Mouse (Mus musculus) v-Abl transformed pro-B cells (cell line): Measurements from ENCODE around the gene Notch1.

ENCODE experiments used
- in situ Hi-C, 2 experiments: fragments of 400-800 bp; cut with MboI; formaldehyde crosslinking; loops; one replicate each; pipeline ENCODE4 v1.15.1; 2025; ENCODE audit not compliant: unreplicated experiment in 2 of 2

The Notch1 gene

GRCm38 (mm10) chr2:26534616-26535015, 18.2 kb upstream of the Notch1 start:
- in situ Hi-C loops, result no loop called here

GRCm38 (mm10) chr2:26534161-26534560, 17.7 kb upstream of the Notch1 start:
- in situ Hi-C loops, result no loop called here

- in situ Hi-C loops, result no loop called here
These were observed 16.8 kb upstream of the Notch1 start for GRCm38 (mm10) chr2:26533249-26533648.

- in situ Hi-C loops, result no loop called here
These were observed 15.4 kb upstream of the Notch1 start for GRCm38 (mm10) chr2:26531829-26532228.

GRCm38 (mm10) chr2:26529881-26530280, 13.4 kb upstream of the Notch1 start:
- in situ Hi-C loops, result no loop called here

GRCm38 (mm10) chr2:26529221-26529805, 12.8 kb upstream of the Notch1 start:
- in situ Hi-C loops, result no loop called here

GRCm38 (mm10) chr2:26526443-26527257, 10.2 kb upstream of the Notch1 start:
- in situ Hi-C loops, result no loop called here

GRCm38 (mm10) chr2:26525355-26526018, 9.0 kb upstream of the Notch1 start:
- in situ Hi-C loops, result no loop called here

GRCm38 (mm10) chr2:26522327-26522726, 5.9 kb upstream of the Notch1 start:
- in situ Hi-C loops, result no loop called here

GRCm38 (mm10) chr2:26519753-26520152, 3.3 kb upstream of the Notch1 start:
- in situ Hi-C loops, result no loop called here

- in situ Hi-C loops, result no loop called here
These were observed 524 bp upstream of the Notch1 start for GRCm38 (mm10) chr2:26516987-26517386.

- in situ Hi-C loops, result no loop called here
These were observed 1.1 kb downstream of the Notch1 start for GRCm38 (mm10) chr2:26515335-26515734.

- in situ Hi-C loops, result no loop called here
These were observed 3.2 kb downstream of the Notch1 start for GRCm38 (mm10) chr2:26513105-26513745.

- in situ Hi-C loops, result no loop called here
These were observed 7.8 kb downstream of the Notch1 start for GRCm38 (mm10) chr2:26508661-26509060.

- in situ Hi-C loops, result no loop called here
These were observed 8.5 kb downstream of the Notch1 start for GRCm38 (mm10) chr2:26507961-26508391.

GRCm38 (mm10) chr2:26507481-26507886, 9.0 kb downstream of the Notch1 start:
- in situ Hi-C loops, result no loop called here

GRCm38 (mm10) chr2:26506746-26507280, 9.7 kb downstream of the Notch1 start:
- in situ Hi-C loops, result no loop called here

GRCm38 (mm10) chr2:26504772-26505480, 11.5 kb downstream of the Notch1 start:
- in situ Hi-C loops, result no loop called here

- in situ Hi-C loops, result no loop called here
These were observed 12.5 kb downstream of the Notch1 start for GRCm38 (mm10) chr2:26503661-26504575.
